In the genomic region with DNA sequence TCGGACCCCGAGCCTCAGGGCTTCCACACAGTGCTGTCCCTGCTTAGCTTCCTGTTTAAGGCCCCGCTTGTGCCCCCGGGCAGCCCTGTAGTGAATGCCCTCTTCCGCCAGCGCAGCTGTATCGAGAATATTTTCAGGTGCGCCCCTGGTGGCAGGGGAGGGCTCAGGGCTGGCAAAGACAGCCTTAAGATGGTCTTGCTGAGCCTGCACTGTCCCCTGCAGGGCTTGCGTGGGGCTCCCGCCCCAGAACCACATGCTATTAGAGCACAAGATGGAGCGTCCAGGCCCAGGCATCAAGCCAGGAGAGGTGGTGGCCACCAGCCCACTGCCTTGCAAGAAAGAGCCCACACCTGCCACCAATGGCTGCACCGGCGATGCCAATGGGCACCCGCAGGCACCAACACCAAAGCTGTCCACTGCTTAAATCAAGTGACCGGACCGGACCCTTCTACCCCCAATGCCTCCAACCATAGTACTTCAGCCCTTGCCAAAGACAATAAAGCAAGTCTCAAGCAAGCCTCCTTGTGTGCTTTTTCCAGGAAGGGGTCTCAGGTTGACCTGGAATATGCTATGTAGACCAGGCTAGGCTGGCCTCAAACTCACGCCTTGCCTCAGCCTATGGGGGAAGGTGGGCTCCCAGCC, we compare ENCODE assay signal across 9 mouse cellular contexts. TPM values are rescaled to one million over a fixed set of nuclear protein-coding genes. Genes with fewer than 3 reads are reported as not detected.
A peak's percentile ranks its signal among the peaks of the same experiment; 100 is the strongest.
DNase-seq lines count a peak whose midpoint lies in the region; ATAC-seq and TF ChIP-seq lines count a peak whose summit lies in the region.
"Had no signal": no experiment of that assay in that cellular context is flagged by ENCODE, and none has a peak within 500 bp of the region (broad histone marks: within the 10 kb centered on the region; RNA-seq: fewer than 3 reads in every experiment).

No protein-coding gene starts in this region.

- H3K4me3 ChIP-seq in heart, embryonic 12.5 days: peak overlapping the region; percentile 53; the same call in 1 of the 2 replicates
- peak overlapping the region; percentile 93 for H3K4me3 ChIP-seq in E14TG2a.4 (replicated peaks; ENCODE audit: low read length)
- peak overlapping the region; percentile 49; the same call in 1 of the 2 replicates for H3K4me3 ChIP-seq in embryonic facial prominence, embryonic 12.5 days
- H3K4me3 ChIP-seq in intestine, postnatal 0 days (ENCODE audit: low read depth, low read length): no peak overlapping the region
- peak overlapping the region; percentile 35; the same call in 1 of the 2 replicates for H3K4me3 ChIP-seq in stomach, embryonic 14.5 days (ENCODE audit: low read depth, low read length)

- no peak for DNase-seq in heart, postnatal 10 days
- DNase-seq in lung, adult 18-20 months: no peak
- no peak for DNase-seq in gastrocnemius, adult 8-10 months (ENCODE audit: low spot score in 2 of 2)

- H3K4me1 ChIP-seq in heart, embryonic 12.5 days (replicated peaks): peaks cover 80% of the 10 kb centered on the region
- H3K4me1 ChIP-seq in E14TG2a.4 (replicated peaks; ENCODE audit: low read depth, low read length): peaks cover 87% of the 10 kb centered on the region
- peaks cover 73% of the 10 kb centered on the region for H3K4me1 ChIP-seq in embryonic facial prominence, embryonic 12.5 days
- peaks cover 11% of the 10 kb centered on the region; the same call in 1 of the 2 replicates for H3K4me1 ChIP-seq in intestine, postnatal 0 days (replicated peaks; ENCODE audit: control insufficient read depth, insufficient read depth, low read length)
- peaks cover 56% of the 10 kb centered on the region for H3K4me1 ChIP-seq in stomach, embryonic 14.5 days (ENCODE audit: control insufficient read depth, insufficient read depth, low read length)

- peak; percentile 44; the same call in 1 of the 2 replicates for TF ChIP-seq CTCF in E14TG2a.4 (conservative IDR thresholded peaks at IDR 0.05; ENCODE audit: low read length)
- peak; percentile 41 for TF ChIP-seq CTCF in intestine, postnatal 0 days (IDR thresholded peaks at IDR 0.05; ENCODE audit: low read depth)

- no peak overlapping the region for H3K9ac ChIP-seq in heart, embryonic 12.5 days
- no peak overlapping the region for H3K9ac ChIP-seq in embryonic facial prominence, embryonic 12.5 days
- no peak overlapping the region for H3K9ac ChIP-seq in intestine, postnatal 0 days (ENCODE audit: low read depth, low read length)
- no peak overlapping the region for H3K9ac ChIP-seq in stomach, embryonic 14.5 days (replicated peaks; ENCODE audit: low read depth, low read length)

- no peak for ATAC-seq in heart, embryonic 12.5 days (ENCODE audit: insufficient number of reproducible peaks, low FRiP score)
- ATAC-seq in embryonic facial prominence, embryonic 12.5 days (ENCODE audit: insufficient number of reproducible peaks, insufficient read depth, low FRiP score, low TSS enrichment): no peak
- no peak for ATAC-seq in intestine, postnatal 0 days
- ATAC-seq in stomach, embryonic 14.5 days (ENCODE audit: insufficient number of reproducible peaks, insufficient read depth, low FRiP score, low read depth): no peak

- peak overlapping the region; percentile 81 for H3K4me2 ChIP-seq in heart, embryonic 12.5 days
- H3K4me2 ChIP-seq in embryonic facial prominence, embryonic 12.5 days (replicated peaks): peak overlapping the region; percentile 84
- no peak overlapping the region for H3K4me2 ChIP-seq in intestine, postnatal 0 days (replicated peaks; ENCODE audit: low read depth)
- peak overlapping the region; percentile 59 for H3K4me2 ChIP-seq in stomach, embryonic 14.5 days (replicated peaks; ENCODE audit: low read depth, low read length)

- no peak overlapping the region for H3K27ac ChIP-seq in heart, embryonic 12.5 days (ENCODE audit: poor library complexity, severe bottlenecking)
- H3K27ac ChIP-seq in embryonic facial prominence, embryonic 12.5 days: no peak overlapping the region
- no peak overlapping the region for H3K27ac ChIP-seq in intestine, postnatal 0 days (ENCODE audit: low read depth, low read length)
- no peak overlapping the region for H3K27ac ChIP-seq in stomach, embryonic 14.5 days (ENCODE audit: low read length)

- 85% methylated on average over 17 of the region's 17 CpGs for WGBS in heart, embryonic 12.5 days
- WGBS in embryonic facial prominence, embryonic 12.5 days: 79% methylated on average over 17 of the region's 17 CpGs
- WGBS in intestine, postnatal 0 days: 92% methylated on average over 17 of the region's 17 CpGs
- WGBS in stomach, embryonic 14.5 days: 81% methylated on average over 17 of the region's 17 CpGs

- no peaks in the 10 kb centered on the region for H3K27me3 ChIP-seq in heart, embryonic 12.5 days (replicated peaks)
- H3K27me3 ChIP-seq in E14TG2a.4 (ENCODE audit: insufficient read depth, low read length): peaks cover 15% of the 10 kb centered on the region
- no peaks in the 10 kb centered on the region for H3K27me3 ChIP-seq in embryonic facial prominence, embryonic 12.5 days
- no peaks in the 10 kb centered on the region for H3K27me3 ChIP-seq in intestine, postnatal 0 days (replicated peaks; ENCODE audit: control insufficient read depth, insufficient read depth, low read length)
- no peaks in the 10 kb centered on the region for H3K27me3 ChIP-seq in stomach, embryonic 14.5 days (ENCODE audit: control insufficient read depth, insufficient read depth, low read length)
- H3K27me3 ChIP-seq: megakaryocyte, embryonic 14.5 days had no signal

- peaks cover 21% of the 10 kb centered on the region for H3K36me3 ChIP-seq in heart, embryonic 12.5 days
- H3K36me3 ChIP-seq in E14TG2a.4 (ENCODE audit: insufficient read depth, low read length): peaks cover 56% of the 10 kb centered on the region
- H3K36me3 ChIP-seq in embryonic facial prominence, embryonic 12.5 days: peaks cover 25% of the 10 kb centered on the region
- peaks cover 22% of the 10 kb centered on the region; the same call in 1 of the 2 replicates for H3K36me3 ChIP-seq in intestine, postnatal 0 days (ENCODE audit: control insufficient read depth, insufficient read depth)
- peaks cover 12% of the 10 kb centered on the region; the same call in 1 of the 2 replicates for H3K36me3 ChIP-seq in stomach, embryonic 14.5 days (ENCODE audit: control insufficient read depth, insufficient read depth, low read length)

- H3K9me3 ChIP-seq in heart, embryonic 12.5 days (replicated peaks): no peaks in the 10 kb centered on the region
- H3K9me3 ChIP-seq in E14TG2a.4 (ENCODE audit: low read length): no peaks in the 10 kb centered on the region
- H3K9me3 ChIP-seq in embryonic facial prominence, embryonic 12.5 days: no peaks in the 10 kb centered on the region
- no peaks in the 10 kb centered on the region for H3K9me3 ChIP-seq in intestine, postnatal 0 days (ENCODE audit: control insufficient read depth)
- peaks cover 2% of the 10 kb centered on the region; the same call in 1 of the 2 replicates for H3K9me3 ChIP-seq in stomach, embryonic 14.5 days (ENCODE audit: control insufficient read depth, low read depth, low read length)

- intact Hi-C loops in heart, postnatal 10 days (cut with DNase I): no loop called here

RNA-seq across cellular contexts. Expression of gene Isyna1, which starts 2.7 kb away (rescaled TPM):
- polyA plus RNA-seq in heart, embryonic 12.5 days (2016; fragmentation: Nextera tagmentation; extraction: Ambion mirVana): 138 and 142 TPM in 2 replicates
- total RNA-seq in heart, postnatal 10 days (2021): 10 to 100 TPM; 25.8 to 29.6 TPM
- 185 and 195 TPM in 2 replicates for polyA plus RNA-seq in embryonic facial prominence, embryonic 12.5 days (2016; fragmentation: Nextera tagmentation; extraction: Ambion mirVana)
- polyA plus RNA-seq in intestine, postnatal 0 days (2015; fragmentation: Nextera tagmentation; extraction: Ambion mirVana): 19.4 and 21.0 TPM in 2 replicates
- 81.3 and 82.4 TPM in 2 replicates for polyA plus RNA-seq in stomach, embryonic 14.5 days (2014; fragmentation: Nextera tagmentation; extraction: Ambion mirVana)
- total RNA-seq in gastrocnemius, adult 8-10 months (2022): 1 to 10 TPM; 1.9 to 3.4 (median 2.4) TPM

RNA-seq across cellular contexts. Expression of gene Ssbp4, which starts 11.8 kb away (rescaled TPM):
- polyA plus RNA-seq in heart, embryonic 12.5 days (2016; fragmentation: Nextera tagmentation; extraction: Ambion mirVana): 76.0 and 78.6 TPM in 2 replicates
- 10 to 100 TPM; 54.7 to 55.6 TPM for total RNA-seq in heart, postnatal 10 days (2021)
- polyA plus RNA-seq in embryonic facial prominence, embryonic 12.5 days (2016; fragmentation: Nextera tagmentation; extraction: Ambion mirVana): 134 and 142 TPM in 2 replicates
- polyA plus RNA-seq in intestine, postnatal 0 days (2015; fragmentation: Nextera tagmentation; extraction: Ambion mirVana): 63.2 and 65.3 TPM in 2 replicates
- 121 and 122 TPM in 2 replicates for polyA plus RNA-seq in stomach, embryonic 14.5 days (2014; fragmentation: Nextera tagmentation; extraction: Ambion mirVana)
- total RNA-seq in gastrocnemius, adult 8-10 months (2022): 10 to 100 TPM in 3 of 4 experiments, 1 to 10 TPM in 1; 8.5 to 19.2 (median 10.4) TPM

RNA-seq across cellular contexts. Expression of gene Lrrc25, which starts 19.1 kb away (rescaled TPM):
- 0.65 and 0.71 TPM in 2 replicates for polyA plus RNA-seq in heart, embryonic 12.5 days (2016; fragmentation: Nextera tagmentation; extraction: Ambion mirVana)
- total RNA-seq in heart, postnatal 10 days (2021): 1 to 10 TPM; 1.1 to 1.6 TPM
- polyA plus RNA-seq in embryonic facial prominence, embryonic 12.5 days (2016; fragmentation: Nextera tagmentation; extraction: Ambion mirVana): 1.1 and 1.2 TPM in 2 replicates
- 2.1 and 2.2 TPM in 2 replicates for polyA plus RNA-seq in intestine, postnatal 0 days (2015; fragmentation: Nextera tagmentation; extraction: Ambion mirVana)
- 1.9 and 2.9 TPM in 2 replicates for polyA plus RNA-seq in stomach, embryonic 14.5 days (2014; fragmentation: Nextera tagmentation; extraction: Ambion mirVana)
- total RNA-seq in gastrocnemius, adult 8-10 months (2022): under 1 TPM in 3 of 4 experiments, not detected in 1; 0.17 to 0.49 (median 0.22) TPM

RNA-seq across cellular contexts. Expression of gene Gdf15, which starts 35.4 kb away (rescaled TPM):
- polyA plus RNA-seq in heart, embryonic 12.5 days (2016; fragmentation: Nextera tagmentation; extraction: Ambion mirVana): 1.0 and 1.1 TPM in 2 replicates
- total RNA-seq in heart, postnatal 10 days (2021): 1 to 10 TPM in 1 of 2 experiments, under 1 TPM in 1; 0.86 to 1.1 TPM
- polyA plus RNA-seq in embryonic facial prominence, embryonic 12.5 days (2016; fragmentation: Nextera tagmentation; extraction: Ambion mirVana): not detected in 2 replicates
- polyA plus RNA-seq in intestine, postnatal 0 days (2015; fragmentation: Nextera tagmentation; extraction: Ambion mirVana): 1.7 and 1.9 TPM in 2 replicates
- polyA plus RNA-seq in stomach, embryonic 14.5 days (2014; fragmentation: Nextera tagmentation; extraction: Ambion mirVana): 0.17 and 0.24 TPM in 2 replicates
- under 1 TPM in 1 of 4 experiments, not detected in 3; 0.24 TPM for total RNA-seq in gastrocnemius, adult 8-10 months (2022)

RNA-seq across cellular contexts. Expression of gene Ell, which starts 57.6 kb away (rescaled TPM):
- polyA plus RNA-seq in heart, embryonic 12.5 days (2016; fragmentation: Nextera tagmentation; extraction: Ambion mirVana): 13.5 and 14.7 TPM in 2 replicates
- 10 to 100 TPM; 15.9 to 17.9 TPM for total RNA-seq in heart, postnatal 10 days (2021)
- 19.1 TPM in 2 replicates for polyA plus RNA-seq in embryonic facial prominence, embryonic 12.5 days (2016; fragmentation: Nextera tagmentation; extraction: Ambion mirVana)
- polyA plus RNA-seq in intestine, postnatal 0 days (2015; fragmentation: Nextera tagmentation; extraction: Ambion mirVana): 11.8 and 13.0 TPM in 2 replicates
- 17.1 and 17.9 TPM in 2 replicates for polyA plus RNA-seq in stomach, embryonic 14.5 days (2014; fragmentation: Nextera tagmentation; extraction: Ambion mirVana)
- total RNA-seq in gastrocnemius, adult 8-10 months (2022): 10 to 100 TPM; 11.9 to 14.7 (median 12.3) TPM
